Mouse (Mus musculus): Measurements from ENCODE around the gene Rrnad1.
A peak's percentile ranks its signal among the peaks of the same experiment; 100 is the strongest.

Rrnad1 gene

DNA sequence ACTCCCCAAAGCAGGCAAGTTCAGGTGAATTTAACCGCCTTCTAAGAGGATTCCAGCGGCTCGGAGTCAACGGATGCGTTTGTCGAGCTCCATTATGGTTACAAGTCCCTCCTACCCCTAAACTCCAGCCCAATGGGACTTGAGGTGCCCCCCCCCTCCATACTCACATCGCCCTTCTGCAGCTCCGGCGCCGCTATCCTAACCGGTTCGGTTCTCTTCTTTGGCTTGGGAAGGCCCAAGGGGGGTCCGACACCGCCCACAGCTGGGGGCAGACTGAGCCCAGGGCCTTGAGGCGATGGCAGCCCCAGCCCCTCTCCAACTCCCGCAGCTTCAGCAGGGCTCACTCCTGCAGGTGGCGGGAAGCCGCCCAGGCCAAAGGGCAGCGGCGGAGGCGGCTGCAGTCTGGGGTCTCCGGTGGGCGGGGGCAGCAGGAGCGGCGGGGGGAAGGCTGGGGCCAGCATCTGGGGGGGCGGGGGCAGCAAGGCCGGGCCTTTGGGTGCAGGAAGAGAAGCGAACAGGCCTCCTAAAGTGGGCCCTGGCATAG lies 45.7 kb downstream of the Rrnad1 start:
- DNase-seq (ENCODE audit: low spot score) = peak; percentile 20

DNA sequence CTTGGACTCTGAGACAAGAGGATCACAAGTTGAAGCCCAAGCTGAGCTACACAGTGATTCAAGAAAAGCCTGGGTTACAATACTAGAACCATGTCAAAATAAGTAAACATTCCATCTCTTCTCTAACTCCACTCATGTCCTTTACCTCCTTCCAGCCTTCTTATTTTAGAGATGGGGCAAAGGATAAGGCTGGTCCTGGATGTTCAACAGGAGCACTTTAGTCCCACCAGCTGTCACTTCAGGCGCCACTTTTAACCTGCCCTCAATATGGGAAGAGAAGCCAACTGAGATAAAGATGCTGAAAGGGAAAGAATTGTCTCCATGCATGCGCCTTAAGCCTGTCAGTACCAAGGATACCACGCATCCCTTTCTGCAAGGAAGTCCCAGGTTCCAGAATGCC lies 46.2 kb downstream of the Rrnad1 start:
- no peak for DNase-seq (ENCODE audit: low spot score)

DNA sequence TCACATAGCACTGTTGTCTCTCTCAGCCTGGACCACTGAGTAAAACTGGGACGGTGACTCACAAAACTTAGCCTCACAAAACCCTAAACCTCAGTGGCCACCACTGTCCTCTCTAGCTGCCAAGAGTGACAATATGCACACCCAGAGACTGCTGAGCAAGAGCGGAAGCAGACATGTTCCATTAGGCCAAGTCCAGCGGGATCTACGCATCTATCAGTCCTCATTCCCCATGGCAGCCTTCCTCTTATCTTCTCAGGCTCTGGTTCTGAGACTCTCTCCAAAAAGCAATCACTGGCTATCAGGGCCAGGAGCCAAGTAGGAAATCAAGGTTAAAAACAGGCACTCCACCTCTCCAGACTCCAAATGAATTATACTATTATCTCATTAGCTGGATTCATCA lies 52.8 kb downstream of the Rrnad1 start:
- no peak for DNase-seq (ENCODE audit: low spot score)

Data from T-cell, adult 2 months (primary cell).